In the genomic region with DNA sequence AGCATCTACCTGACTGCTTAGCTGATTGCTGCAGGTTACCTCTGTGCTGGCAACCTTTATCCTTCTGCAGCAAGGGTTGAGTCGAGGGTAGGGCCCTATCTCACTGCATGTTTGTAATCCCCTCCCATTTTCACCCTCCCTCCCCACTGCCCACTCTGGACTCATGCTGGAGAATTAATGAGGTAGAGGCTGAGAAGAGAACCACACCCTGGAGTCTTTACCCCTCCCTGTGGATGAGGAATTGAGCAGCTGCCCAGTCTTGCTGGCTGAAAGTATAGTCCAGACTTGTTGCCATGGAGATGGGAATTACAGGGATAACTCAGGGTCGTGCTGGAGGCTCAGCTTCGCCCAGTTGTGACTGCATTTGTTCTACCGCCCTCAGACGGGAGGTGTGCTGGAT, we compare ENCODE assay signal across 9 mouse cellular contexts. TPM values are rescaled to one million over a fixed set of nuclear protein-coding genes. Genes with fewer than 3 reads are reported as not detected.
DNase-seq lines count a peak whose midpoint lies in the region; ATAC-seq and TF ChIP-seq lines count a peak whose summit lies in the region.
"Had no signal": no experiment of that assay in that cellular context is flagged by ENCODE, and none has a peak within 500 bp of the region (broad histone marks: within the 10 kb centered on the region; RNA-seq: fewer than 3 reads in every experiment).

No protein-coding gene starts in this region.

- no peak overlapping the region for H3K4me3 ChIP-seq in forebrain, postnatal 0 days (ENCODE audit: low read depth, low read length)
- H3K4me3 ChIP-seq in midbrain, embryonic 10.5 days: no peak overlapping the region
- H3K4me3 ChIP-seq: myocyte had no signal

- 1% methylated on average over 5 of the region's 5 CpGs for WGBS in forebrain, postnatal 0 days
- WGBS in midbrain, embryonic 10.5 days: 26% methylated on average over 5 of the region's 5 CpGs

- peak; percentile 72 for ATAC-seq in forebrain, postnatal 0 days

- no peak for TF ChIP-seq CTCF in forebrain, postnatal 0 days (IDR thresholded peaks at IDR 0.05; ENCODE audit: low read depth)

- no peaks in the 10 kb centered on the region for H3K36me3 ChIP-seq in forebrain, postnatal 0 days (ENCODE audit: insufficient read depth)
- H3K36me3 ChIP-seq in midbrain, embryonic 10.5 days: no peaks in the 10 kb centered on the region

- no peak overlapping the region for H3K9ac ChIP-seq in forebrain, postnatal 0 days

- no peaks in the 10 kb centered on the region for H3K27me3 ChIP-seq in forebrain, postnatal 0 days (ENCODE audit: insufficient read depth, low read length)
- no peaks in the 10 kb centered on the region for H3K27me3 ChIP-seq in midbrain, embryonic 10.5 days (ENCODE audit: low read depth, poor library complexity, severe bottlenecking)

- peaks cover 16% of the 10 kb centered on the region for H3K4me1 ChIP-seq in forebrain, postnatal 0 days (ENCODE audit: insufficient read depth)
- peaks cover 18% of the 10 kb centered on the region for H3K4me1 ChIP-seq in midbrain, embryonic 10.5 days

- H3K4me2 ChIP-seq in forebrain, postnatal 0 days (ENCODE audit: low read depth): no peak overlapping the region

- H3K27ac ChIP-seq in forebrain, postnatal 0 days (ENCODE audit: low read depth, low read length): 0 out of 2 replicates have a peak overlapping the region, but pooled peaks have one; percentile 50
- H3K27ac ChIP-seq in midbrain, embryonic 10.5 days (replicated peaks): 0 out of 2 replicates have a peak overlapping the region, but pooled peaks have one; percentile 30

- DNase-seq in ES-CJ7 (ENCODE audit: low read depth, low spot score) (peak; percentile 14), NIH3T3 (ENCODE audit: low read depth) (peak; percentile 78)
- DNase-seq in forebrain, postnatal 0 days: peak; percentile 63
- peak; percentile 32 for DNase-seq in midbrain, embryonic 10.5 days (ENCODE audit: low spot score)
- DNase-seq in telencephalon, adult 2 months (ENCODE audit: low read depth, low spot score): peak; percentile 82
- no peak for DNase-seq in thymus, postnatal 25 days
- no peak for DNase-seq in thymus, adult 18-20 months

- H3K9me3 ChIP-seq in forebrain, postnatal 0 days (ENCODE audit: low read length): no peaks in the 10 kb centered on the region
- no peaks in the 10 kb centered on the region for H3K9me3 ChIP-seq in midbrain, embryonic 10.5 days (replicated peaks)

RNA-seq across cellular contexts. Expression of a gene that starts 23.6 kb away (rescaled TPM):
- 20.1 and 21.8 TPM in 2 replicates for total RNA-seq in forebrain, postnatal 0 days (2014; rRNA removed)
- polyA plus RNA-seq in forebrain, postnatal 0 days (2015; fragmentation: Nextera tagmentation; extraction: Ambion mirVana): 6.6 and 8.5 TPM in 2 replicates
- polyA plus RNA-seq in midbrain, embryonic 10.5 days (2016; fragmentation: Nextera tagmentation; extraction: Ambion mirVana): 0.14 and 0.75 TPM in 2 replicates
- polyA plus RNA-seq: heart, postnatal 0 days; myocyte had no signal

RNA-seq across cellular contexts. Expression of a gene that starts 54.5 kb away (rescaled TPM):
- 10.7 and 12.5 TPM in 2 replicates for total RNA-seq in forebrain, postnatal 0 days (2014; rRNA removed)
- 12.3 and 21.7 TPM in 2 replicates for polyA plus RNA-seq in forebrain, postnatal 0 days (2015; fragmentation: Nextera tagmentation; extraction: Ambion mirVana)
- 0.15 and 0.24 TPM in 2 replicates for polyA plus RNA-seq in midbrain, embryonic 10.5 days (2016; fragmentation: Nextera tagmentation; extraction: Ambion mirVana)
- polyA plus RNA-seq: heart, postnatal 0 days had no signal

RNA-seq across cellular contexts. Expression of a gene that starts 57.6 kb away (rescaled TPM):
- 9.2 and 9.9 TPM in 2 replicates for total RNA-seq in forebrain, postnatal 0 days (2014; rRNA removed)
- polyA plus RNA-seq in forebrain, postnatal 0 days (2015; fragmentation: Nextera tagmentation; extraction: Ambion mirVana): 7.1 and 12.2 TPM in 2 replicates
- polyA plus RNA-seq in midbrain, embryonic 10.5 days (2016; fragmentation: Nextera tagmentation; extraction: Ambion mirVana): 0.32 and 0.62 TPM in 2 replicates
- polyA plus RNA-seq: heart, postnatal 0 days had no signal

Comparison
In these comparisons a context has a peak if more than half of its experiments do, and no peak if none do; other contexts are left out.
1. DNase-seq: peak in ES-CJ7 (single experiment), NIH3T3 (single experiment), forebrain, postnatal 0 days (single experiment), midbrain, embryonic 10.5 days (single experiment) and telencephalon, adult 2 months (single experiment); none in thymus, postnatal 25 days (single experiment) and thymus, adult 18-20 months (0 of 2).
2. RNA of a gene that starts 54.5 kb away (polyA plus RNA-seq): 12.3 to 21.7 TPM in forebrain, postnatal 0 days; 0.15 to 0.24 TPM in midbrain, embryonic 10.5 days; every median in the first group is over 10 times any median in the second.